Mouse (Mus musculus): ENCODE measurements around the gene Cracr2b.

The Cracr2b gene

DNA sequence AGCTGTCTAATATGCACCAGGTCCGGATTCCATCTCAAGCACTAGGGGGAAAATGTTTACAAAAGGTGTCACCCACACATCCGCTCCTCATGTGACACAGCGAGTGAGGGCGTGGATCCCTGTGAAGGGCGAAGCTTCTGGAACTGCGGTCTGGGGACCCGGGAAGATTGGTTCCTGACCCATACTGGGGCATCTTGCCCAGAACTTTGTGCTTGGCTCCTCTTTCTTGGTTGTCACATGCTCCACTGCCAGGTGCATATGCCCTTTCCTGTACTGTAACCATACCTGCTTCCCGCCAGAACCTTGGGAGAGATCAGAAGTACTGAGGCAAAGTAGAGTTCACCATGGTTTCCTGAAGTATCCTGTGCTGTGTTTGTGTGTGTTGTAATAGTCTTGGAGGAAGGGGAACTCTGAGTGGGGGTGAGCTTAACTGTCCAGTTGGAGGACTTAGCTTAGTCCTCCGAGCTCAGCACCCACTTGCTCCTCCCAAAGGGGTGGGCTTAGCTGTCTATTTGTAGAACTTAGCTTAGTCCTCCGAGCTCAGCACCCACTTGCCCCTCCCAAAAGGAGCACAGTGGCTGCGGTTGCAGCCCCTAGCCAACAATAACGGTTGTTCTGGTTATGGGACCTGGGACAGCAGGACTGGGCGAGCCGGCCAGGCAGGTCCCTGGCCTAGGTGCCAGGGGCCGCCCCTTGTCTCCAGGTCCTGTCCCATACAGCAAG, at the start of gene Cracr2b:
Cracr2b (plus strand) TSS at position 704 of the 723 bp plus-strand sequence.
- no peak for DNase-seq (ENCODE audit: low read depth, low spot score)

- DNase-seq (ENCODE audit: low read depth, low spot score): no peak
Measured at GRCm38 (mm10) chr7:141411667-141412066, 49.2 kb upstream of the Cracr2b start.

DNA sequence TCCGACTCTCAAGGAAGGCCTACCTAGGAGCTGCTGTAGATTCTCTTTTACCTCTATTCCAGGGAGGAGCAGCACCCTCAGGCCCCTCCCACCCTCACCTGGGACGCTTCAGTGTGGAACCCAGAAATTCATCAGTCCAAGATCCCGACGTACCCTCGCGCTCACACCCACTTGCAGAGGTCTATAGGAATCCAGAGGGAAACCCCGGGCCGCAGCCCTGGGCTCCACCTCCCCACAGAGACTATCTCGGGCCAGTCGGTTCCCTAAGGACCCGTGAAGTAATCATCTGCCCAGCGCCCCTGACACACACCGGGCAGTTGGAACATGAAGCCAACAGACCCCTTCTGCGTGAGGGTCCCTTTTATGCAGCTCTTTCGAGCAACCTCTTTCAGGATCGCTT, 47.6 kb upstream of the Cracr2b start:
- DNase-seq (ENCODE audit: low read depth, low spot score): no peak

DNA sequence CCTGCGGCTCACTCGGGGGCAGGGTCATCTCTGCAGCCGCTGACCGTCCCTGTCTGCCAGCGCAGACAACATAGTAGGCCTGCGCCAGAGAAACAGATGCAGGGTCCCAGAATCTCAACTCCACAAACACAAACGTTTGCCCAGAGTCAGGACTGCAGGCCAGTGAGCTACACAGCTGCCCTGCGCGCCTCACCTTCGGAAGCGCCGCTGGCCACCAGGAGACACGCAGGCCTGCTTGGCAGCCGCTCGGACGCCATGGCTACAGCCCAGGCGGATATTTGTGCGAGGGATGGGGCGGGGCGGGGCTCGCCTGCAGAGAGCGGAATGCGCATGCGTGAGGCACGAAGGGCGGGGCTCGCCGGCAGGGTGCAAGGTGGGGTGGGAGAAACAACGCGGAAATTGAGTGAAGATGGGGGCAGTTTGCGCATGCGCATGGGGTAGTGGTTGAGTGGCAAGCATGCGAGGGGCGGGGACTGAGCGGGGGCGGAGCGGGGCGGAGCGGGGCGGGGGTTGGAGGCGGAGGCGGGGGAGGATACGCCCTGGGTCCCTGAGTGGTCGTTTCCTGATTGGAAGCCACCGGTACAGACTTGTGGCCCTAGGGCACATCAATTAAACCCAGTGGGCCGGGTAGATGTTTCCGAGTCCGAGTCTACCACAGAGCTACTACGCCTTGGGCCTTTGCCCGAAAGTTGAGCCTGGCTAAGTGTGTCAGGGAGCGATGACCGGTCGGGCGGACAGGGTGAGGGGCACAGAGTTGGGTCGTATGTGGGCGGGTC, 46.9 kb upstream of the Cracr2b start, which contains the start of gene Gatd1:
Gatd1 (minus strand) TSS at position 328 of the 776 bp plus-strand sequence.
- DNase-seq (ENCODE audit: low read depth, low spot score): peak; percentile 97

DNA sequence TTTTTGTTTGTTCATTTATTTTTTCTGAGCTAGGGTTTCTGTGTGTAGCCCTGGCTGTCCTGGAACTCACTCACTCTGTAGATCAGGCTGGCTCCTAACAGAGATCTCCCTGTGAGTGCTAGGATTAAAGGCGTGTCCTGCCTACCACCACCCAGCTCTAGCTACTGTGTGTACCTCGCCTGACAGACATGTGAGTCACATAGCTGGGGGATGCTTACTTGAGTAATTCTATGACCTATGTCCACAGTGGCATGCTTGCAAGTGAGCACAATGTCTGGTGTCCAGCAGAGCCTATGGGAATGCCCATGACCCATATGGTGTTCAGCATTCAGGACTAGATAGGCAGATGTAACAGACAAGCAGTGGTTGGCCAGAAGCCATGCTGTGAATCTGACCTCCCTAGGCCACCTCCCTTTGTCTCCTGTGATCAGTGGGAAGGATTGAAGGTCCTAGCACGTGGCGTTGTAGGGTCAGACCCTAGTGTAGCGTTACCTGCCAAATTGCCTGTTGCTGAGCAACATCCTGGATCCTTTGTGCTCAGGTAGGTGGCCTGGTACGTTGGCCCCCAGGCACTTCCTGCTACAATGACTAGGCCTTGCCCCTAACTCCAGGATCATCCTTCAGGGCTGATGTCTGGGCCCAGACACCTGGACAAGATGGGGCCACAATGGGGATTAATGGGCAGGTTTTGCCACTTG, 44.6 kb upstream of the Cracr2b start:
- no peak for DNase-seq (ENCODE audit: low read depth, low spot score)

DNA sequence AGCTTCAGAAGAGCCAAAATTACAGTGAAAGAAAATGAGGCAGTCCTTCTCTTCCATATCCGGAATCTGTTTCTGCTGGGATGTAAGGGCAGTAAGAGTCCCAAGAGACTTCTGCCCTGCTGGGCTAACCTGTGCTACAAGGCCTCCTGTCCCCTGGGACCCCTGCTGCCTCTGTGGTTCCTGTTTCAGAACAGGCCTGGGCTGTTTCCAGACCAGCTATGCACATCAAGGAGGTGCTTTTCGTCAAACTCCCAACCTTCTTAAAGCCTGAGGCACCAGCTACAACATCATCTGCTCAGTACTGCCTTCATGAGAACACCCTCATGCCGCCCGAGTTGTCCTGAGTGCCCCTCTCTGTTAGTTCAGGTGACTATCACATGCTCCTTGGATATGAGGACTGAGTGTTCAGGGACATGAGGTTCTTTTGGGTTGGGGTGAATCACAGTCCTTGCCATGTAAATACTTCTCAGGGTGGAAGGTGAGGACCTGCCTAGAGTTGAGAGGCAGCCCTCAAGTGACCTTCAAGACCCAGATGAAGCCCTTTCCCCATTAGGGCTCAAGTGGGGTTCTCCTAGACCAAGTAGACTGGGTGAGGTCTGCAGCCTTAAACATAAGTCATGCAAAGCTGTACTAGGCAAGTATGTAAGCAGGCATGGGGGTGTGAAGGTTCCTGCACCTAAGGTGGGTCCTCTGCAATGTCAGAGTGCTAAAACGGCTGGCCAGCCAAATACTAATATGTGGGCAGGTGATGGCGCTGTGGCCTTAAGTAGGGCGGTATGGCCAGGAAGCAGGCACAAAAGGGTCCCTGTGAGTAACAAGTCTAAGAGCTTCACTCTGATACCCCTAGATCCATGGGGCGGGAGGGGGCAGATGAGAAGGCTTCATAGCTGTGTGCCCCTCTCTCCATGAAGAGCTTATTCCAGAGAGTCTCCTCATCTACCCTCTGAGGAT, 42.9 kb upstream of the Cracr2b start:
- DNase-seq (ENCODE audit: low read depth, low spot score): no peak

DNA sequence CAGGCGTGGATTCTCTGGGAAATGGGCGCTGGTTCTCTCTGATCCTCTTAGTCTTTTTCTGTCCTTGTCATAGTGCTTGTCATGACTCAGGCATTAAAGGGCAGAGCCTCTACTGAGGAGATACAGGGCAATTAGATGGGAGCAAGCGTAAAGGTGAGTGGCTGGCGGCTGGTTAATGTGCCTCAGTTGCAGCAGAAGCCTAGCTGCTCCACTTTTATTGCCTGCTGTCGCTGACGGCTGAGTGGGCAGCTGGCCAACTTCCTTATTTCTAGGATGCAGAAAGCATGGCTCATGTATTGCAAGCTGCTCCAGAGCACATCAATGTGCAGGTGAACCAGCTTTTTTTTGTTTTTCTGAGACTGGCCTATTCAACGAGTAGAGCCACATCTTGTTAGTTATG, 41.9 kb upstream of the Cracr2b start:
- no peak for DNase-seq (ENCODE audit: low read depth, low spot score)

DNA sequence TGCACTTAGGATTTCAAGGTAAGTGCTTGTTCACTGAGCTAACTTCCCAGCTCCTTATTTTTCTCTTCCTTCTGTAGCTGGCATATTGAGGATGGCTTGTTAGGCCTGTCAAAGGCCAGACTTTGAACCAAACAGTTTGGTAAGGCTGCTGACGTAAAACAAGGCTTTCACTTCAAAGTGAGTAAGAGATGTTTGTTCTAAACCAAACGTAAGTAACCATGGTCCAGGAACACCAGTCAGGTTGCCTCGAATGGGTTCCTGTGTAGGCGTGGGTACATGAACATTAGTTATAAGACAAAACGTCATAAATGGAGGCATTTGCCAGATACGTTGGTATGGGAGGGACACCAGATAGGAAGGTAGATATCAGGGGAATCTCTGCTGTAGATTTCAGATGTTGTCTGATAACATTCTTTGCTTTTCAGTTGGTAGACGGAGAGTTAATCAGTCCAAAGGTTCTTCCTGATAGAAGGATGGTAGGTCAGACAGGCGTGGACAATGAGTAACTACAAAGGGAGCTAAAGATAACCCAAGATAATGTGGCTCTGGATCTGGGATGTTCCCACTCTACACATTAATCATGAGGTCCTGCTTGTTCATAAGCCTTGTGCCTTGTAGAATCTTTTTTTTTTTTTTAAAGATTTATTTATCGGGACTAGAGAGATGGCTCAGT, 40.7 kb upstream of the Cracr2b start:
- DNase-seq (ENCODE audit: low read depth, low spot score): no peak

GRCm38 (mm10) chr7:141423811-141424210, 37.1 kb upstream of the Cracr2b start:
- DNase-seq (ENCODE audit: low read depth, low spot score): no peak

- DNase-seq (ENCODE audit: low read depth, low spot score): no peak
Measured at GRCm38 (mm10) chr7:141426948-141427730, 33.8 kb upstream of the Cracr2b start.

DNA sequence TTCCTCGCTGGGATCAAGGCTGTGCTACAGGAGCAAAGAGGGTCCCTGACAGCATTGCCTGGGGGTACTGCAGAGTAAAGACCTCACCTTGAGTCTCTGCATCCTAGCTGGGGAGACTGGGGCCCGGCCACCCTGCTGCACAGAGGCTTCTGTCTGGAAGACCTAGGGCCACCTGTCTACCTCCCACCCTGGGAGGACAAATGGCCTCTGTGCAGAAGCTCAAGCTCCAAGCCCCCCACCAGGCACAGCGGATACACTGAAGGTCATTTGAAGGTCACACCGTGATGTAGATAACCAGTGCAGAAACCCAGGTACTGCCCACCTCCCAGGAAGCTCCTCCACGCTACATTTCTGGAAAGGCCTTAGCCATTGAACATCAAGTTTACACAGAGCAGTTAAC, 32.2 kb upstream of the Cracr2b start:
- no peak for DNase-seq (ENCODE audit: low read depth, low spot score)

GRCm38 (mm10) chr7:141429310-141429709, 31.6 kb upstream of the Cracr2b start, which contains the start of gene Cend1:
Cend1 (minus strand) TSS chr7:141429491.
- peak; percentile 96 for DNase-seq (ENCODE audit: low read depth, low spot score)

- no peak for DNase-seq (ENCODE audit: low read depth, low spot score)
Measured at GRCm38 (mm10) chr7:141429840-141430584, 30.9 kb upstream of the Cracr2b start.

DNA sequence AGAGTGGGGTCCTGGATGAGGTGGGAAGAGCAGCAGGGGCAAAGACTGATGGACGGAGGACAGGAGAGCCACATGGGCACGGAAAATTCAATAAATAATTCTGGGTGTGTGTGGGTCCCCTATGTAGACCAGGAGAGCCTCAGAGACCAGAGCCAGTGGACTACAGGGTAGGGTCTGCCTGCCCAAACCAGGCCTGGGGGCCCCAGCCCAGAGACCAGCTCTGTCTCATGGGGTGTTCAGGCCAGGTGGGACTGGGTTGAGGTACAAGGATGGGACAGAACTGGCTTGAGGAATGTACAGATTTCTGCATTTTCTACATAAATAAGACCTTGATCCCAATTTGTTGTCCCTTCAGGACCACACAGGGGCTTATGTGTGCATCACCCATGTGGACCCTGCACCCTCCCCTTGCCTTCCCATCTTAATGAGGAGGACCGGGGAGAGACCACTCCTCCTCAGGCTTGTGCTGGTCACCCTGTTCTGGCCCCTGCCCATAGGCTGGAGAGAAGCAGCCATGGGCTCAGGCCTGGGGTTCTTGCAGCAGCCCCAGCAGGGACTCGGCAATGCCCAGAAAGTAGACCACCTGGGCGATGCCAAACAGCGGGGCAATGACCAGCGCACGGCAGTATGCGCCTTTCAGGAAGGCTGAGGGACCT, 30.2 kb upstream of the Cracr2b start:
- no peak for DNase-seq (ENCODE audit: low read depth, low spot score)

- DNase-seq (ENCODE audit: low read depth, low spot score): no peak
Measured at GRCm38 (mm10) chr7:141431434-141432185, 29.3 kb upstream of the Cracr2b start.

DNA sequence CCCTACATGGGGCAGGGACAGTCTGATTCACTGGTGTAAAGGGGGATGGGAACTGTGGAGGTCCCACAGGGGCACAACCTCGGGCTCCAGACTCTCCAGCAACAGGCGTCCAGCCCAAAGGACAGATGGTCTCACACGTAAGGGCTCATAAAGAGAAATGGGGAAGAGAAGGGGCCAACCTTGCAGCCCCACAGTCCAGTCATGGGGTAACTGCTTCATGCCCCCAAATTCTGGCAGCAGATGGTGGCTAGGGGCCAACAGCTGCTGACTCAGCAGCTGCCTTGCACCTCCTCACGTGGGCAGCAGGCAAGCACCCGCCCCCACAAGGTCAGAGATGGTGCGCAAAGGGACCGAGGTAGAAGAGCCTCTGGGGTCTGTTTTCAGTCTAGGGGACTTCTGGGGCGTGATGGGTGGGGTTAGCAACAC, 28.7 kb upstream of the Cracr2b start:
- DNase-seq (ENCODE audit: low read depth, low spot score): no peak

DNA sequence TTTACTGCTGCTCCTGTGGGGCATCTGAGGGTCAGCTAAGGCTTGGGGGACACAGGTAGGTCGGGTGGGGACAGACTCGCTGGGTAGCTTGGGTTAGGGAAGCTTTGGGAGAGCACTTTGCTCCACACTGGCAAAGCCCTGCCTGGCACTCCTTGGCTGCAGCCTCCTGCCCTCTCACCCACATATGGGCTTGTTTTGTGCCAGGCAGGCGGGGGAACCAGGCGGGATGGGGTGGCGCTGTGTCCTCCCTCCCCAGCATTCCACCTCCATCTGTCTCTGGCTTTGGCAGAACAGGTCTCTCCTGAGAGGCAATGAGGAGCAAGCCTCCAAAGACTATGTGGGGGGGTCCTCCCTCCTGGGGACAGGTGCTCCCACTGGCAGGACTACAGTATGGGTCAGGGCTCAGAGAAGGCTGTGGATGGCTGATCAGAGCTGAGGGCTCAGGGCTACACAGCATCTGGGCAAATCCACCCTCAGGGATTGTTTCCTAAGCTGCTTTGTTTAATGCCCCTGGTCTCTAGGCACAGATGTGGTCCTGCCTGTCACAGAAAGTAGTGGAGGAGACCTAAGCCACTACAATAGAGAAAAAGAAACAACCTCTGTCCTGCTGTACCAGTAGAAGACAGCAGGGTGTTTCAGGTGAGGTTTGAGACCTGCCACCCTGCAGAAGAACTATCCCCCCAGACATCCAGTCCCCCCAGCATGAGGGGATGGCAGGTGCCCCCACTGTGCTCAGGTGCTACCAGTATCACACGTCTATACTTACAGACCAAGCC, 28.0 kb upstream of the Cracr2b start:
- no peak for DNase-seq (ENCODE audit: low read depth, low spot score)
